Mouse (Mus musculus) heart, postnatal 0 days (tissue): ENCODE data around the gene Hist1h3e.

Experiments
- CTCF ChIP-seq: IDR thresholded peaks from 2 replicates; pipeline ENCODE4 v1.5.1; 2016; ENCODE audit warnings: antibody characterized with exemption, control low read depth, low read depth
- EP300 ChIP-seq: IDR thresholded peaks from 2 replicates; pipeline ENCODE4 v1.6.1; 2016; ENCODE audit warnings: antibody characterized with exemption, low read depth

DNA sequence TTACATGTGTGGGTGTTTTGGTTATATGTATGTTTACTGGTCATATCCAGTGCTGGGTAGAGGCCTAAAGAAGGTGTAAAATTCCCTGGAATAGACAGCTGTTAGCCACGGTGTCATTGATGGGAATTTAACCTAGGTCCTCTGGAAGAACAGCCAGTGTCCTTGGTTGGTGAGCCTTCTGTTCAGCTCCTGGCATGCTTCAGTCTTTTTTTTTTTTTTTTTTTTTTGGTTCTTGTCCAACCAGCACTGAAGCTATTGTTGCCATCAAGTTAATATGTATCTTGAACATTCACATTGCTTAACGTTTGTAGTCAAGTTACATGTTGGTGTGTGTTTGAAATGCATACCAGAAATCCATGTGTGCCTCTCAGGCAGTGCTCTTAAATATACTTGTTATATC lies 2.3 kb upstream of the Hist1h3e start:
- TF ChIP-seq CTCF (no peak), EP300 (no peak)
